Mouse (Mus musculus): Measurements from ENCODE around the gene Gm10959. TPM values are rescaled to one million over a fixed set of nuclear protein-coding genes. Genes with fewer than 3 reads are reported as not detected.

The Gm10959 gene
- polyA plus RNA-seq, 1 experiment from 2014 or later: not detected

GRCm38 (mm10) chr3:122876870-122877269 is 42.3 kb downstream of the Gm10959 start:
- Histone ChIP-seq H3K27me3 (ENCODE audit: control insufficient read depth, insufficient read depth, low read length) (no peaks in the 10 kb centered on the region), H3K9me3 (replicated peaks; ENCODE audit: control insufficient read depth, low read length) (no peaks in the 10 kb centered on the region), H3K27ac (ENCODE audit: low read depth, low read length) (no peak overlapping the region), H3K9ac (ENCODE audit: low read depth, low read length) (no peak overlapping the region), H3K36me3 (ENCODE audit: control insufficient read depth, insufficient read depth, low read length) (no peaks in the 10 kb centered on the region), H3K4me1 (ENCODE audit: control insufficient read depth, insufficient read depth, low read length) (no peaks in the 10 kb centered on the region), H3K4me3 (ENCODE audit: low read depth, low read length) (no peak overlapping the region), H3K4me2 (no peak overlapping the region)
- 83% methylated on average over 2 of the region's 2 CpGs for WGBS (ENCODE audit: insufficient replicate concordance)
- no peak for ATAC-seq (replicated peaks; ENCODE audit: insufficient number of reproducible peaks, low FRiP score, low TSS enrichment)

GRCm38 (mm10) chr3:122871596-122871995 is 47.6 kb downstream of the Gm10959 start:
- ATAC-seq (replicated peaks; ENCODE audit: insufficient number of reproducible peaks, low FRiP score, low TSS enrichment): no peak
- H3K36me3 ChIP-seq (ENCODE audit: control insufficient read depth, insufficient read depth, low read length): no peaks in the 10 kb centered on the region
- no peaks in the 10 kb centered on the region for H3K9me3 ChIP-seq (replicated peaks; ENCODE audit: control insufficient read depth, low read length)
- H3K9ac ChIP-seq (ENCODE audit: low read depth, low read length): no peak overlapping the region
- no peak overlapping the region for H3K4me3 ChIP-seq (ENCODE audit: low read depth, low read length)
- no peak overlapping the region for H3K27ac ChIP-seq (ENCODE audit: low read depth, low read length)
- no peaks in the 10 kb centered on the region for H3K4me1 ChIP-seq (ENCODE audit: control insufficient read depth, insufficient read depth, low read length)
- no peaks in the 10 kb centered on the region for H3K27me3 ChIP-seq (ENCODE audit: control insufficient read depth, insufficient read depth, low read length)
- WGBS (ENCODE audit: insufficient replicate concordance): 81% methylated on average over 1 of the region's 1 CpGs
- no peak overlapping the region for H3K4me2 ChIP-seq

- ATAC-seq (replicated peaks; ENCODE audit: insufficient number of reproducible peaks, low FRiP score, low TSS enrichment): no peak
- H3K36me3 ChIP-seq (ENCODE audit: control insufficient read depth, insufficient read depth, low read length): no peaks in the 10 kb centered on the region
- no peaks in the 10 kb centered on the region for H3K4me1 ChIP-seq (ENCODE audit: control insufficient read depth, insufficient read depth, low read length)
- H3K9ac ChIP-seq (ENCODE audit: low read depth, low read length): no peak overlapping the region
- 89% methylated on average over 1 of the region's 1 CpGs for WGBS (ENCODE audit: insufficient replicate concordance)
- no peaks in the 10 kb centered on the region for H3K9me3 ChIP-seq (replicated peaks; ENCODE audit: control insufficient read depth, low read length)
- H3K27ac ChIP-seq (ENCODE audit: low read depth, low read length): no peak overlapping the region
- no peak overlapping the region for H3K4me2 ChIP-seq
- H3K4me3 ChIP-seq (ENCODE audit: low read depth, low read length): no peak overlapping the region
- no peaks in the 10 kb centered on the region for H3K27me3 ChIP-seq (ENCODE audit: control insufficient read depth, insufficient read depth, low read length)
Measured at GRCm38 (mm10) chr3:122868270-122868669, 50.9 kb downstream of the Gm10959 start.

GRCm38 (mm10) chr3:122865092-122865491 is 54.1 kb downstream of the Gm10959 start:
- H3K9me3 ChIP-seq (replicated peaks; ENCODE audit: control insufficient read depth, low read length): no peaks in the 10 kb centered on the region
- H3K4me1 ChIP-seq (ENCODE audit: control insufficient read depth, insufficient read depth, low read length): no peaks in the 10 kb centered on the region
- 81% methylated on average over 4 of the region's 4 CpGs for WGBS (ENCODE audit: insufficient replicate concordance)
- ATAC-seq (replicated peaks; ENCODE audit: insufficient number of reproducible peaks, low FRiP score, low TSS enrichment): no peak
- no peak overlapping the region for H3K9ac ChIP-seq (ENCODE audit: low read depth, low read length)
- no peaks in the 10 kb centered on the region for H3K27me3 ChIP-seq (ENCODE audit: control insufficient read depth, insufficient read depth, low read length)
- H3K27ac ChIP-seq (ENCODE audit: low read depth, low read length): no peak overlapping the region
- H3K4me2 ChIP-seq: no peak overlapping the region
- no peaks in the 10 kb centered on the region for H3K36me3 ChIP-seq (ENCODE audit: control insufficient read depth, insufficient read depth, low read length)
- H3K4me3 ChIP-seq (ENCODE audit: low read depth, low read length): no peak overlapping the region

Other genes starting within 250 kb of the Gm10959 start
- 3.1 and 4.5 TPM in 2 replicates for gene Pde5a, start 190.4 kb downstream of the Gm10959 start, polyA plus RNA-seq (2014; fragmentation: Nextera tagmentation; extraction: Ambion mirVana)
- 0.27 and 0.31 TPM in 2 replicates for gene Fabp2, start 24.3 kb downstream of the Gm10959 start, polyA plus RNA-seq (2014; fragmentation: Nextera tagmentation; extraction: Ambion mirVana)
- 138 and 147 TPM in 2 replicates for gene 1810037I17Rik, start 4.8 kb upstream of the Gm10959 start, polyA plus RNA-seq (2014; fragmentation: Nextera tagmentation; extraction: Ambion mirVana)
- gene Usp53, start 65.2 kb upstream of the Gm10959 start, polyA plus RNA-seq (2014; fragmentation: Nextera tagmentation; extraction: Ambion mirVana): 7.9 and 11.0 TPM in 2 replicates
- 100 and 111 TPM in 2 replicates for gene Myoz2, start 115.7 kb upstream of the Gm10959 start, polyA plus RNA-seq (2014; fragmentation: Nextera tagmentation; extraction: Ambion mirVana)